In the genomic region with DNA sequence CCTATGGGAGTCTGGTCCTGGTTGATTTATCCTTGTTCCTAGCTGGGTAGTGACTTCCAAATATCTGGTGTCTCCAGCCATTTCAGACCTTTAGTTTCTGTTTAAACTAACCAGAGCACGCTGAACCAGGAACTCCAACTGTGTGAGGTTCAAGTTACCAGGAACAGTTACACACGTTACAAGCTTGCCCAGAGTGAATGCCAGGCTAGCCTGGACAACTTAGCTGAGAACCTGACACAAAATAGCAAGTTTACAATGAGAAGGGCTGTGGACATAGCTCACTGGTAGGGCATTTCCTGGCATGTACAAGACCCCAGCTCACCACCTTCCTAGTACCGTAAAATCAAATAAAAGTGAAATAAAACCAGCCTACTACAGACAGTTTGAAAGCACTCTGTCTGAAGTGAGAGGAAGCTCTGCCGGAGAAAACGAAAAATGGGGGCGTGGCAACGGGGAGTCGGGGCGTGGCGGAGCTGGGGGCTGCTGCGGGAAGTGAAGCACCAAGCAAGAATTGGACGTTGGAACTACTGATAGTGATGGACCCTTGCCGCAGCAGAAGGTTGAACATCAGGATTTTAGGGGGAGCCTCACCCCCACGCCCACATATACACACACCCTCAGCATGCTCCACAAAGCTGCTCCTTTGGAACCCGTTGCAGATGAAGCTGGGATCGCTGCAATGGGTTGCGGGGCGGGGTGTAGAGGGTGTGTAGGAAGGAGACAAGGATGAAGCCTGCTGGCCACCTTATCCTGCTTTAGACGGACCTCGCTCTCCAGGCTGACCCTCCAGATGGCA, we compare ENCODE assay signal across 8 mouse cellular contexts.
DNase-seq lines count a peak whose midpoint lies in the region; ATAC-seq and TF ChIP-seq lines count a peak whose summit lies in the region.

No protein-coding gene starts in this region.

- DNase-seq in CD4-positive, CD25-positive, alpha-beta regulatory T cell, adult 2 months (ENCODE audit: low read depth, low spot score), result peak; percentile 47
- peak; percentile 63 for DNase-seq in adrenal gland, postnatal 10 days
- no peak for DNase-seq in forebrain, postnatal 0 days
- peak; percentile 36 for DNase-seq in hindbrain, postnatal 0 days (ENCODE audit: low spot score)
- DNase-seq in MN1 (ENCODE audit: low spot score), result no peak

- H3K9ac ChIP-seq in forebrain, postnatal 0 days, result peak overlapping the region; percentile 35
- H3K9ac ChIP-seq in hindbrain, postnatal 0 days (replicated peaks; ENCODE audit: low read length), result 0 out of 2 replicates have a peak overlapping the region, but pooled peaks have one; percentile 24
- no peak overlapping the region for H3K9ac ChIP-seq in lung, embryonic 15.5 days

- 8% methylated on average over 20 of the region's 20 CpGs for WGBS in forebrain, postnatal 0 days
- WGBS in hindbrain, postnatal 0 days, result 6% methylated on average over 20 of the region's 20 CpGs
- WGBS in lung, embryonic 15.5 days, result 4% methylated on average over 20 of the region's 20 CpGs
- 8% methylated on average over 20 of the region's 20 CpGs for WGBS in olfactory bulb, adult 2 months

- peak overlapping the region; percentile 37 for H3K4me3 ChIP-seq in forebrain, postnatal 0 days (ENCODE audit: low read depth, low read length)
- H3K4me3 ChIP-seq in hindbrain, postnatal 0 days (ENCODE audit: low read length), result peak overlapping the region; percentile 29
- H3K4me3 ChIP-seq in lung, embryonic 15.5 days, result peak overlapping the region; percentile 34
- H3K4me3 ChIP-seq in olfactory bulb, adult 2 months (ENCODE audit: insufficient read depth, low read depth, low read length), result peak overlapping the region; percentile 14

- peak overlapping the region; percentile 15; the same call in 1 of the 2 replicates for H3K27ac ChIP-seq in forebrain, postnatal 0 days (ENCODE audit: low read depth, low read length)
- H3K27ac ChIP-seq in hindbrain, postnatal 0 days, result no peak overlapping the region
- no peak overlapping the region for H3K27ac ChIP-seq in lung, embryonic 15.5 days
- no peak overlapping the region for H3K27ac ChIP-seq in olfactory bulb, adult 2 months (ENCODE audit: insufficient read depth, low read depth, low read length)

- H3K4me2 ChIP-seq in forebrain, postnatal 0 days (ENCODE audit: low read depth), result peak overlapping the region; percentile 74
- peak overlapping the region; percentile 58 for H3K4me2 ChIP-seq in hindbrain, postnatal 0 days (ENCODE audit: low read depth, low read length)
- H3K4me2 ChIP-seq in lung, embryonic 15.5 days, result peak overlapping the region; percentile 74

- ATAC-seq in CD4-positive, CD25-positive, alpha-beta regulatory T cell, adult 4 months, result no peak
- peak; percentile 40; the same call in 1 of the 2 replicates for ATAC-seq in forebrain, postnatal 0 days
- ATAC-seq in hindbrain, postnatal 0 days, result 0 out of 2 replicates have a peak, but pooled peaks have one; percentile 11
- no peak for ATAC-seq in lung, embryonic 15.5 days (ENCODE audit: borderline replicate concordance, extremely low read depth, low FRiP score, low TSS enrichment)

- 0 out of 2 replicates have a peak, but pooled peaks cover 10% of the 10 kb centered on the region for H3K4me1 ChIP-seq in forebrain, postnatal 0 days (ENCODE audit: insufficient read depth)
- H3K4me1 ChIP-seq in hindbrain, postnatal 0 days (ENCODE audit: insufficient read depth, low read length), result peaks cover 13% of the 10 kb centered on the region; the same call in 1 of the 2 replicates
- H3K4me1 ChIP-seq in lung, embryonic 15.5 days, result peaks cover 9% of the 10 kb centered on the region
- H3K4me1 ChIP-seq in olfactory bulb, adult 2 months (ENCODE audit: control insufficient read depth, insufficient read depth, low read length), result peaks cover 15% of the 10 kb centered on the region

- no peaks in the 10 kb centered on the region for H3K36me3 ChIP-seq in forebrain, postnatal 0 days (ENCODE audit: insufficient read depth)
- H3K36me3 ChIP-seq in hindbrain, postnatal 0 days (ENCODE audit: insufficient read depth, low read length), result no peaks in the 10 kb centered on the region
- no peaks in the 10 kb centered on the region for H3K36me3 ChIP-seq in lung, embryonic 15.5 days

- no peak for TF ChIP-seq POLR2A in olfactory bulb, adult 2 months (IDR thresholded peaks at IDR 0.05; ENCODE audit: insufficient read depth, low read depth, low read length)

- no peaks in the 10 kb centered on the region for H3K9me3 ChIP-seq in forebrain, postnatal 0 days (ENCODE audit: low read length)
- H3K9me3 ChIP-seq in hindbrain, postnatal 0 days (ENCODE audit: low read length), result no peaks in the 10 kb centered on the region
- no peaks in the 10 kb centered on the region for H3K9me3 ChIP-seq in lung, embryonic 15.5 days

- no peaks in the 10 kb centered on the region for H3K27me3 ChIP-seq in forebrain, postnatal 0 days (ENCODE audit: insufficient read depth, low read length)
- peaks cover 4% of the 10 kb centered on the region; the same call in 1 of the 2 replicates for H3K27me3 ChIP-seq in hindbrain, postnatal 0 days (ENCODE audit: insufficient read depth, low read length)
- peaks cover 12% of the 10 kb centered on the region; the same call in 1 of the 2 replicates for H3K27me3 ChIP-seq in lung, embryonic 15.5 days

- TF ChIP-seq CTCF in forebrain, postnatal 0 days (IDR thresholded peaks at IDR 0.05; ENCODE audit: low read depth), result no peak
- no peak for TF ChIP-seq CTCF in hindbrain, postnatal 0 days (IDR thresholded peaks at IDR 0.05; ENCODE audit: low read depth)
- TF ChIP-seq CTCF in olfactory bulb, adult 2 months (IDR thresholded peaks at IDR 0.05; ENCODE audit: insufficient read depth, low read depth, low read length), result no peak

Comparison
In these comparisons a context has a peak if more than half of its experiments do, and no peak if none do; other contexts are left out.
1. DNase-seq: peak in CD4-positive, CD25-positive, alpha-beta regulatory T cell, adult 2 months (single experiment), adrenal gland, postnatal 10 days (single experiment) and hindbrain, postnatal 0 days (single experiment); none in forebrain, postnatal 0 days (single experiment) and MN1 (single experiment).
2. ATAC-seq: peak in forebrain, postnatal 0 days (single experiment) and hindbrain, postnatal 0 days (single experiment); none in CD4-positive, CD25-positive, alpha-beta regulatory T cell, adult 4 months (single experiment) and lung, embryonic 15.5 days (single experiment).
3. Peak in every context shown above with its lines, with median percentiles within 50 percentile points of each other: H3K4me2 ChIP-seq and H3K4me3 ChIP-seq.